Mouse (Mus musculus): Measurements from ENCODE around the gene Asic2. TPM values are rescaled to one million over a fixed set of nuclear protein-coding genes. Genes with fewer than 3 reads are reported as not detected.

The Asic2 gene
- polyA plus RNA-seq, 1 experiment from 2014 or later: not detected

GRCm38 (mm10) chr11:81504791-81505430 lies 463.3 kb downstream of the Asic2 start:
- 59% methylated on average over 8 of the region's 8 CpGs for WGBS (ENCODE audit: insufficient replicate concordance)
- H3K27me3 ChIP-seq: no peaks in the 10 kb centered on the region
- H3K9ac ChIP-seq: no peak overlapping the region
- H3K4me2 ChIP-seq: no peak overlapping the region
- H3K4me1 ChIP-seq (replicated peaks): no peaks in the 10 kb centered on the region
- ATAC-seq (ENCODE audit: low read depth): no peak
- no peak overlapping the region for H3K27ac ChIP-seq
- no peak for DNase-seq
- H3K36me3 ChIP-seq: no peaks in the 10 kb centered on the region
- no peaks in the 10 kb centered on the region for H3K9me3 ChIP-seq (replicated peaks)
- no peak overlapping the region for H3K4me3 ChIP-seq (replicated peaks)

DNA sequence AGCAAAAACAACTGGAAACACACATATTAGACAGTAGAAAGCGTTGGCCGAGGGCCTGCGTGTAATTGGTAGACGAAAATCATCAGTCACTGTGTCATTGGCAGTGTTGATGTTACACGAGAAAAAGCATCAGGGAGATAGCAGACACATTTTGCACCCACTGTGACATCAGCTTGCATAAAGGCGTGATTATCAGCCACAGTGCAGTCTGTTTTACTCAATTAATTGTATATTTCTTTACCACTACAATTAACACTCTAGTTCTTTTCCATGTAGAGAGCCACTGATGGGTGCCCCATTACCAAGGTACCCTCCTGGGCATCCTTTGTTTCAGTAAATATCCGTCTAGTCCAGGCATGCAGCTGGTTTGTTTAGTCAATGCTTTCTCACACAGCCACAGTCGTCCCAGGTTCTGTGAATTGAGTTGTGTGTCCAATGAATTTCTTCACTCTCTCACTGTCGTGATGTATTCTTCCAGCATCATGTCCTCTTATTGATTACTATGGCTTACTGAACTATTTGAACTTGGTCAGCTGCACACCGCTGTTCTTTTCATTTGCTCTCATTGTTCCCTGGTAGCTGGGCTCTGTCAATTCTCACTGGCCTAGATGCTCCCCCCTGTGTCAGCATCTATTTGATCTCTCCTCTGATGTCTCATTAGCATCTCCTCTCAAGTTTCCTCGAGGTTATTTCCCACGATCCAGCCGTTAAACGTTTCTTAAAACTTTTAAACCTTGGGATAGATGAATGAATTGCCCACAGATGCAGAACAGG lies 466.6 kb downstream of the Asic2 start:
- WGBS (ENCODE audit: insufficient replicate concordance): 46% methylated on average over 14 of the region's 14 CpGs
- DNase-seq (no peak), ATAC-seq (ENCODE audit: low read depth) (no peak)

DNA sequence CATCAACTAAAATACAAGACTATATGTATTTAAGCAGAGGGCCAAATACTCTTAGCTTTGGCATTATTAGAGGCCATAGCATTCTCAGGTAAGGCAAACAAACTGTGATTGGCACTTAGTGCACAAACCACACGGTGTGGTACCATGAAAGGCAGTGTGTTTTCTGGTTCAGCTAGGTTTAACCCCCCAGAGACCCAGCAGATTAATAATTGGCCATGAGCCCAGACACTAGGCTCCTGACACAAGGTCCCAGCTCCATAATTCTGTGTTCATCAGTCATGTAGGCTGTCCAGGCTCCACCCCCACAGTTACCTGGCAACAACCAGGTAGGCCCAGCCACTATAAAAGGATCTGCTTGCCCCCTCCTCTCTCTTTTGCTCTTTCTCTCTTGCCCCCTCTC lies 469.3 kb downstream of the Asic2 start:
- H3K4me2 ChIP-seq: no peak overlapping the region
- 33% methylated on average over 1 of the region's 1 CpGs for WGBS (ENCODE audit: insufficient replicate concordance)
- H3K9me3 ChIP-seq (replicated peaks): no peaks in the 10 kb centered on the region
- no peaks in the 10 kb centered on the region for H3K27me3 ChIP-seq
- DNase-seq: no peak
- no peak overlapping the region for H3K4me3 ChIP-seq (replicated peaks)
- H3K4me1 ChIP-seq (replicated peaks): no peaks in the 10 kb centered on the region
- no peak overlapping the region for H3K27ac ChIP-seq
- no peak overlapping the region for H3K9ac ChIP-seq
- no peaks in the 10 kb centered on the region for H3K36me3 ChIP-seq
- ATAC-seq (ENCODE audit: low read depth): no peak

More for the DNA sequence above, 466.6 kb downstream of the Asic2 start:
- H3K9me3 ChIP-seq (replicated peaks): no peaks in the 10 kb centered on the region
- no peak overlapping the region for H3K4me3 ChIP-seq (replicated peaks)
- no peak overlapping the region for H3K9ac ChIP-seq
- H3K27me3 ChIP-seq: no peaks in the 10 kb centered on the region
- no peak overlapping the region for H3K4me2 ChIP-seq
- H3K4me1 ChIP-seq (replicated peaks): no peaks in the 10 kb centered on the region
- H3K36me3 ChIP-seq: no peaks in the 10 kb centered on the region
- no peak overlapping the region for H3K27ac ChIP-seq

DNA sequence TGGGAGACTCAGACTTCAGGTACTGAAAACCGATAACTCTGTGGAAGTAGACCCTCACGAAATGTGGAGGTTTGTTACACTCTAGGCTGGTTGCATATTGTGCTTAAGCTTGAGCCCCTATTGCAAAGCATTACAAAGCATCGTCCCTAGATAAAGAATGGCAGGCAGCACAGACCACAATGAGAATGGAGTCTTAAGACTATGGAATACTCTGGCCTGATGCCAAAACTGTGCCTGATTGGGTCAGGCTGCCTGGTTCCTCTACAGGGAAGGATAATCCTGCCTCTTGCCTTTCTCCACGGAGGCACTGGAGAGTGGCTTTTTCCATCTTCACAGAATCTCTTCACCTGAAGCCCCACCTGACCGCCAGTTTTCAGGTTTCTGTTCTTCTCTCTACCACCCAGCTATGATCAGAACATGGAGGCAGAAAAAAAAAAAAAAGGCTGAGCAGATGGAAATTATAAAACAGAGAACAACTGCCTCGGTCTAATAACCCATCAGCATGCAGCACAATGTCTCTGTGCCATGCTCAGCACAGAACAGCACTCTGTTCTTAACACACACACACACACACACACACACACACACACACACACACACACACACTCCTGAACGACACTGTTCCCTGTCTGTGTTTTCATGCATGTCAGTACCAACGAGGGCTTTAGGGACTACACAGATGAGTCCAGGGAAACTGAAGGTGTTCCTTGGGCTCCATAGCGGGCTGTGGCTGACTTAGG lies 470.4 kb downstream of the Asic2 start:
- Histone ChIP-seq H3K9ac (no peak overlapping the region), H3K4me1 (replicated peaks) (no peaks in the 10 kb centered on the region), H3K9me3 (replicated peaks) (no peaks in the 10 kb centered on the region), H3K4me2 (no peak overlapping the region), H3K4me3 (replicated peaks) (no peak overlapping the region), H3K27ac (no peak overlapping the region), H3K36me3 (no peaks in the 10 kb centered on the region), H3K27me3 (no peaks in the 10 kb centered on the region)
- 51% methylated on average over 9 of the region's 9 CpGs for WGBS (ENCODE audit: insufficient replicate concordance)
- no peak for ATAC-seq (ENCODE audit: low read depth)
- no peak for DNase-seq

- DNase-seq (no peak), ATAC-seq (ENCODE audit: low read depth) (no peak)
- H3K36me3 ChIP-seq: no peaks in the 10 kb centered on the region
- no peaks in the 10 kb centered on the region for H3K27me3 ChIP-seq
- H3K9me3 ChIP-seq (replicated peaks): no peaks in the 10 kb centered on the region
- H3K4me1 ChIP-seq (replicated peaks): no peaks in the 10 kb centered on the region
- no peak overlapping the region for H3K9ac ChIP-seq
- H3K27ac ChIP-seq: no peak overlapping the region
- WGBS (ENCODE audit: insufficient replicate concordance): 24% methylated on average over 1 of the region's 1 CpGs
- no peak overlapping the region for H3K4me2 ChIP-seq
- H3K4me3 ChIP-seq (replicated peaks): no peak overlapping the region
Observed at GRCm38 (mm10) chr11:81496446-81496845, 471.8 kb downstream of the Asic2 start.

GRCm38 (mm10) chr11:81492351-81492750 lies 475.9 kb downstream of the Asic2 start:
- H3K9ac ChIP-seq: no peak overlapping the region
- H3K36me3 ChIP-seq: no peaks in the 10 kb centered on the region
- no peaks in the 10 kb centered on the region for H3K9me3 ChIP-seq (replicated peaks)
- WGBS (ENCODE audit: insufficient replicate concordance): 65% methylated on average over 5 of the region's 5 CpGs
- no peak for DNase-seq
- no peak overlapping the region for H3K4me2 ChIP-seq
- H3K4me3 ChIP-seq (replicated peaks): no peak overlapping the region
- H3K27me3 ChIP-seq: no peaks in the 10 kb centered on the region
- no peak overlapping the region for H3K27ac ChIP-seq
- H3K4me1 ChIP-seq (replicated peaks): no peaks in the 10 kb centered on the region
- no peak for ATAC-seq (ENCODE audit: low read depth)

DNA sequence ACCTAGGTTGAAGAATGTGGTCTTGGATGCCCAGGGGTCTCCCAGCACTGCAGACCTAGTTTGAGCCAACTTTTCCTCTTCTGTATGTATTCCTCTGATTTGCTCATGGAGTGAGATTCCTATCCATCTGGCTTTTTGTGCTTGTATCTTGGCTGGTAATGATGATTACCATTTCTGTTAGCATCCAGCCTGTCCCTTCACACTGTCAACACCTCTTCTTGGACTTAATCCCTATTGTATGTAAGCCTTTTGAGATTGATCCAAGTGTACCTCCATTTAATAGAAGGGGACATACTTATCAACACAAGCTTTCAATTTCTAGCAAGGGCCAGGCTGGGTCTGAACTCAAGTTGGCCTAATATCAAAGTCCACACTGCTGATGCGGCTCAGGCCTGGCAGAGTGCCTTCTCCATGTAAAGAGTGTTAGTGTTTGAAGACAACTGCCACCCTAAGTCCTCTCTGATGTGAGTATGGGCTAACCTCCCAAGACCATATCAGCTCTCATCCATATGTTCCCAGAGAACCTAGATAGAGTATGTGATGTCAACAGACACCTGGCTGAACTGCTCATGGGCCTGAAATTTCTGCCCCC lies 479.0 kb downstream of the Asic2 start:
- DNase-seq: no peak
- ATAC-seq (ENCODE audit: low read depth): no peak
- WGBS (ENCODE audit: insufficient replicate concordance): 40% methylated on average over 1 of the region's 1 CpGs

GRCm38 (mm10) chr11:81488681-81489080 lies 479.6 kb downstream of the Asic2 start:
- no peak overlapping the region for H3K4me3 ChIP-seq (replicated peaks)
- no peak for ATAC-seq (ENCODE audit: low read depth)
- H3K9me3 ChIP-seq (replicated peaks): no peaks in the 10 kb centered on the region
- no peaks in the 10 kb centered on the region for H3K27me3 ChIP-seq
- no peak overlapping the region for H3K4me2 ChIP-seq
- H3K9ac ChIP-seq: no peak overlapping the region
- no peak overlapping the region for H3K27ac ChIP-seq
- no peak for DNase-seq
- no peaks in the 10 kb centered on the region for H3K36me3 ChIP-seq
- H3K4me1 ChIP-seq (replicated peaks): no peaks in the 10 kb centered on the region
- 75% methylated on average over 5 of the region's 5 CpGs for WGBS (ENCODE audit: insufficient replicate concordance)

More for the DNA sequence above, 479.0 kb downstream of the Asic2 start:
- H3K9ac ChIP-seq: no peak overlapping the region
- H3K4me1 ChIP-seq (replicated peaks): no peaks in the 10 kb centered on the region
- H3K4me2 ChIP-seq: no peak overlapping the region
- H3K9me3 ChIP-seq (replicated peaks): no peaks in the 10 kb centered on the region
- H3K36me3 ChIP-seq: no peaks in the 10 kb centered on the region
- no peak overlapping the region for H3K27ac ChIP-seq
- no peak overlapping the region for H3K4me3 ChIP-seq (replicated peaks)
- H3K27me3 ChIP-seq: no peaks in the 10 kb centered on the region

DNA sequence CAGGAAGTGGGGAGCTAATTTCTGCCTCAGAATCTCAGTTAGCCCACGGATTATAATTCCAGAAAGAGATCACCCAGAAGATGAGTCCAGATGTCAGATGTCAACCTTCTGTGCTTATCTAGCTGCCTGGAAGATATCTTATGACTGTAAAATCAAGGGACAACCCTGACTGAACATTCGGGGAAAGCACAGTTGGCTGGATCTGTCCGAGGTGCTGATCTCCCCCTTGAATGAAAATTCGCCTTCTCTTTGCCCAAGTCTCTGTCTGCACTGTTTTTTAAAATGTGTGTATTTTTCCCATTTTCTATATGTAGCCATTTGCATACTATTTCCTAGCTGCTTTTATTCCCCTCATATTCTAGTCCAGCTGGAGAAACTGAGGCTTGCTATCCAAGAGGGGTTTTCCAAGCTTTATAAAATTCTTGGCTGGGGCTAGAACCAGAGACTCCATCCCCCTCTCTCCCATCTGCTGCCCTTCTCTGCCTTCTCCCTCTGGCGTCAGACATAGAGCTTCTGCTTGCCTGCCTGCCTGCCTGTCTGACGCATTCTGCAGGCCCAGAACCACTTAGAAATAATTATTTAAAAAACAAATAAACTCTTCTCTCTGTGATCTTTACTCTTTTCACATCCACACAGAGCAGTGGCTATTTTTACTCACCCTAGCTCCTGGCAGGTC lies 481.9 kb downstream of the Asic2 start:
- no peak for DNase-seq
- Histone ChIP-seq H3K9ac (no peak overlapping the region), H3K36me3 (no peaks in the 10 kb centered on the region), H3K4me1 (replicated peaks) (no peaks in the 10 kb centered on the region), H3K27ac (no peak overlapping the region), H3K4me2 (no peak overlapping the region), H3K9me3 (replicated peaks) (no peaks in the 10 kb centered on the region), H3K27me3 (no peaks in the 10 kb centered on the region), H3K4me3 (replicated peaks) (no peak overlapping the region)
- no peak for ATAC-seq (ENCODE audit: low read depth)
- 19% methylated on average over 6 of the region's 6 CpGs for WGBS (ENCODE audit: insufficient replicate concordance)

- H3K9ac ChIP-seq: no peak overlapping the region
- H3K27ac ChIP-seq: no peak overlapping the region
- DNase-seq (no peak), ATAC-seq (ENCODE audit: low read depth) (no peak)
- H3K4me2 ChIP-seq: no peak overlapping the region
- no peaks in the 10 kb centered on the region for H3K4me1 ChIP-seq (replicated peaks)
- no peaks in the 10 kb centered on the region for H3K27me3 ChIP-seq
- H3K4me3 ChIP-seq (replicated peaks): no peak overlapping the region
- H3K36me3 ChIP-seq: no peaks in the 10 kb centered on the region
- no peaks in the 10 kb centered on the region for H3K9me3 ChIP-seq (replicated peaks)
- 26% methylated on average over 3 of the region's 3 CpGs for WGBS (ENCODE audit: insufficient replicate concordance)
Observed at GRCm38 (mm10) chr11:81481198-81481597, 487.1 kb downstream of the Asic2 start.

DNA sequence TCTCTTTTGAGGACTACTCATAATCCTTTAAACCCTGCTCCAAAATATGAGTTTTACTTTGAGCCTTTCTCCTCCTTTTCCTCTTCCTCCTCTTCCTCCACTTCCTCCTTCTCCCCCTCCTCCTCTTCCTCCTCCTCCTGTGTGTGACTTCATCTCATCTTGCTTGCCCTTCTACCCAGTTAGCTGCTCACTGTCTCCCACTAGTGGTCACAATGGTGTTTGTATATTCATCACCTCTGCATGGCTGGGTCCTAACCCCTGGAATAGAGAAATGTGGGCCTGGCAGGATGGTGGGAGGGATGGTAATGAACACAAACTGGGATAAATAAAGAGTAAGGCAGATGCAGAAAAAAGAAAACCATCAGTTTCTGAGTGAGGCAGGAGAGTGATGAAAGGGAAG lies 492.0 kb downstream of the Asic2 start:
- H3K4me1 ChIP-seq (replicated peaks): no peaks in the 10 kb centered on the region
- no peak overlapping the region for H3K9ac ChIP-seq
- no peak overlapping the region for H3K4me2 ChIP-seq
- no peak overlapping the region for H3K27ac ChIP-seq
- no peak for DNase-seq
- no peak for ATAC-seq (ENCODE audit: low read depth)
- no peak overlapping the region for H3K4me3 ChIP-seq (replicated peaks)
- no peaks in the 10 kb centered on the region for H3K9me3 ChIP-seq (replicated peaks)
- H3K27me3 ChIP-seq: no peaks in the 10 kb centered on the region
- H3K36me3 ChIP-seq: no peaks in the 10 kb centered on the region

Measured in liver, embryonic 13.5 days (tissue).